Mouse (Mus musculus) left cerebral cortex, postnatal 4 days (tissue): ENCODE measurements around the gene Car5b. TPM values are rescaled to one million over a fixed set of nuclear protein-coding genes. Genes with fewer than 3 reads are reported as not detected.

Source experiments
- DNase-seq: peaks from one replicate; pipeline ENCODE4 v3.0.0-alpha.2; 2022
- intact Hi-C: fragments of 180-260 bp; cut with DNase I; formaldehyde crosslinking; loops from one replicate; pipeline ENCODE4 v1.15.1; 2025
- total RNA-seq, 2 experiments: library from RNA; stranded (reverse); gene quantifications; 2 replicates each; pipeline ENCODE4 v1.2.3; 2021

Gene Car5b
- total RNA-seq, result 1 to 10 TPM; 2.0 to 2.1 TPM

DNA sequence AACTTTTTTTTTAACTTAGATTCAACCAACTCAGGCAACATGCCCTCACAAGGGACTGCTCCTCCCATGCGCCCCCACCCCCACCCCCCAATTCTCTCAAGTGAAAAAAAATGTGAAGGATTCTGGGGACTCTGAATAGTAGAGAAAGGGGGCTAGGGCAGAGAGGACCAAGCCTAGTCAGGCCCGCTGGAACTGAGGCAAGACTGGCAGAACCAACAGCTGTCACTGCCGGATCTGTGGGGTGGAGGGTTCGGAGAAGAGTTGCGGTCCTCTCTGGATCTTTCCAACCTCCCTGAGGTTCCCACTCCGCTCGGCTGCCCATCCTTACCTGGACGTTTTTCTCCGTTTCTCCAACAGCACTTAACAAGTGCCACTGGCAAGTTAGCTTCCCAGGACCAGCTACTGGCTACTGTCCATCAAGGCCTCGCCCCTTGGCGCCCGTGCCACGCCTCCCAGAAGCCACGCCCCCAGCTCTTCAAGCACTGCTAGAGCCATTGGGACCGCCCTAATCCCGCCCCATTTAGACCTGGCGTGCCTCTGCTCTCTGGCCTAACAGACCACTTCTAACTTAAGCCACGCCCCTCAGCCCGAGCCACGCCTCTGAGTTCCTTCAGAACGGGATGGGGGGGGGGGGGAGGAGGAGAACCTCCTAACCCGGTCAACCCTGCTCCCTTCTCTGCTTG is at the start of gene Car5b:
TSS of gene Car5b (minus strand) at position 391 of the 683 bp plus-strand sequence.
- peak; percentile 72 for DNase-seq
- intact Hi-C loops, result no loop called here

DNA sequence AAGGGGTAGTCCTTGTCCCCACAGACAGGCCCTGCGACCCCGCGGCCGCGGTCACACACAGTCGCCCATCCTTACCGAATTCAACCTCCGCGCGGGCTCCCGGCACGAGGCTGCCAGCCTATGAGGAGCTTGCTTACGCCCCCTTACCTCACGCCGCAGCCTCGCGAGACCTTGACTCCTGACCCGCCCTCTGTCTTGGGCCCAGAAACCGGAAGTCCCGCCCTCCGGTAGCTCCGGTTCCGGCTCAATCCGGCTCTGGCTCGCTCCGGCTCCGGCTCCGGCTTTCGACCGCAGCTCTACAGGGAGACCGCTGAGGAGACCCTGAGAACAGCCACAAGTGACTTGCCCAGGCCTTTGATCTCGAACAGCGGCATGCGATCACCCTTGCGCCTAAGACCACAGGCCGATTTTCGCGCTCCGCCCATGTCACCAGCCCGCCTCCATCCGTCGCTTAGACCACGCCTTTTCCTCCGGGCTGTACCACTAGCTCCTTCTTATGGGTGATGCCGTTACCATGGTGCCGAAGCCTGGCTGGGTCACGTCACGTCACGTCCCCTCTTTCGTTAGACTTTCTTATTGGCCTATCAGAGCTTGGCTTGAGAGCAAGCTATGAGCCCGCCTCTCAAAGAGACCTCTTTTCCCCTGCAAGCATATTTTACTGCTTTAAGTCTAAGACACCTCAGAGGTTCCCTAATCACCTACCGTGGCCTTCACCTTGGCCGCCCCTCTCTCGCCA is 48.4 kb upstream of the Car5b start, which contains the start of gene Siah1b:
TSS of gene Siah1b (minus strand) at position 454 of the 736 bp plus-strand sequence.
- DNase-seq, result peak; percentile 92

GRCm38 (mm10) chrX:164068968-164069367 is 41.2 kb upstream of the Car5b start:
- DNase-seq, result no peak
- intact Hi-C loops, result no loop called here

More for the DNA sequence above, 48.4 kb upstream of the Car5b start, which contains the start of gene Siah1b:
- intact Hi-C loops, result no loop called here

- DNase-seq, result peak; percentile 63
- intact Hi-C loops, result no loop called here
Measured at GRCm38 (mm10) chrX:164066185-164066584, 38.4 kb upstream of the Car5b start.

GRCm38 (mm10) chrX:164059070-164059469 is 31.3 kb upstream of the Car5b start:
- DNase-seq, result no peak
- intact Hi-C loops, result no loop called here

DNA sequence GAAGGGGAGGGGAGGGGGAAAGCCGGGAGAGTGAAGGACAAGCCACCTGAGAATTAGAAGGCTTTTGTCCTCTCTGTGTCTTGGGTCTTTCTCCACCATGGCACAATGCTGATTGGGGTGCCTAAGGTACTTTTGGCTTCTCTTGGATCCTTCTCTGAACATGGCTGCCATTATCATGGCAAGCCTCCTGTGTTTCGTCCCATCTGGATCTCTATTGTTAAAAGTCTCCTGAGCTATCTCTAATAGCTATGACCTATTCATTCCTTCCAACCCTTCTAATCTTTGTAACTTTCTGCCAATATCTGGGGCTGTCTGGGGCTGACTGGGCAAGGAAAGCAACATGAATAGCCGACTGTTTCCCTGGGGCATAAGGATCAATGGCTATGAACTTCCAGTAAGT is 30.7 kb upstream of the Car5b start:
- intact Hi-C loops, result no loop called here
- DNase-seq, result no peak

DNA sequence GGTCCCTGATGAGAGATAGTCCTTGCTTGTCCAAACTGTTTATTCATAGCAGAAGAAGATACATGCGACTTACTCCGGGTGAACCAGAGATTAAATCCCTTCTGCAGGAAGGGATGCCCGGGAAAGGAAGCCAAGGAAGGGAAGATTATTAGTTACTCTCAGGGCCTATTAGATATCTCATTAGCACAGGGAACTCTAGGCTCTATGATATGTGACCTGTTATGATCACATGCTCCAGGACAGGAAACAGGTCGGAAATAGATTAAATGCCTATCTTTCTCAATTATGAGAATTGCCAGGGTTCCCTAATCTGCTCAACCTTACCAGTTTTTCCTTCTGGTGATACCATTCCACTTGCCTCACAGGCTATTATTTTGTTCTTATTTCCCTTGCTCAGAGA is 27.9 kb upstream of the Car5b start:
- DNase-seq, result no peak
- intact Hi-C loops, result no loop called here

GRCm38 (mm10) chrX:164046736-164047135 is 18.9 kb upstream of the Car5b start:
- intact Hi-C loops, result no loop called here
- no peak for DNase-seq

DNA sequence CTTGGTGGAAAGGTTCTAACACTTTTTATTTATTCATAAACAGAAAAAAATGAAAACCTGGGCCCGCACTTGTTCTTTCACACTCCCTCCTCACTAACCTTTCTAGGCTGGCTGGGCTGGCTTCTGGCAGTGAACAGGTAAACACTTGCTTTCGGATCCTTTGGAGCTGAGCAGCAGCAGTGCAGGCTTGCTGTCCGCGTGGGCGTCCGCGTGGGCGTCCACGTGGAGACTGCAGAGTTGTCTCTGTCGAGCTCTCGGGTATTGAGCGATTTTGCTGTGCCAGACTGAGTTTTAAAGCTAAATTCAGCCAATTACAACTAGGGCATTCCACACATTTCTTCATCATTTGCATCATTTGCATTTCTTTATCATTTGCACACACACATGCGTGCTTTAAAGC is 14.3 kb upstream of the Car5b start:
- DNase-seq, result no peak
- intact Hi-C loops, result no loop called here

DNA sequence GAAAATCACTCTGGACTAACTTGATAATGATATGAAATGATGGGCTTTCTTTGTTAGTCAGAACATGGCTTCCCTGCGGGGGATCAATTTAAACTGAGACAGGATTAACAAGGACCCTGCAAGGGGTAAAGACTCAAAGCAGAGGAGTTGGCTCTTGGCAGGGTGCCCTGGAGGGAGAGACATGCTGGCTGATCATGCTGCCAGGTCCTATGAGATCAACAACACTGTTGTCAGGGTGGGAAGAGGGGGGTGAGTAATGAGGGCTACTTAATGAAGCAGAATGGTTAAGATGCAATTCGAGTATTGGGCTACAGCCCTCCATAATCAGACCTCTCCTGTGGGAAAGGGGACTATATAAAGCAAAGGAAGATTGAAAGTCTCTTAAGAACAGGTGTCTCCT is 11.1 kb upstream of the Car5b start:
- intact Hi-C loops, result no loop called here
- peak; percentile 66 for DNase-seq

DNA sequence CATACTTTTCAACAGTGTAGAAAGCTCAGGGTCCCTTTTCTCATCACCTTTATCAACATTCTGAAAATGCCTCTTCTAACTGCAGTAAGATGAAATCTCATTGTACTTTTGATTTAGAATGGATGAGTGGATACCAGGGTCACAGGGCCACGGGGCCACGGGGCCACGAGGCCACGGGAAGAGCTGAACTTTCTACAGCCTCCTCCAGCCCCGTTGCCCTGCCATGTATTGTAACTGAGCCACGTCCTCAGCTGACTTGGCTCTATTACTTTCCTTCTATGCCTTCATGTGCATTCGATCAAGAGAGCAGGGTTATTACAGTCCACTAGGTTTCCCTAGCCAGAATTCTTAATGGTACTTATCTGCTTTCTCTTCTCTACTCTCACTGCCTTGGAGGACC is 8.1 kb upstream of the Car5b start:
- DNase-seq, result no peak
- intact Hi-C loops, result no loop called here

DNA sequence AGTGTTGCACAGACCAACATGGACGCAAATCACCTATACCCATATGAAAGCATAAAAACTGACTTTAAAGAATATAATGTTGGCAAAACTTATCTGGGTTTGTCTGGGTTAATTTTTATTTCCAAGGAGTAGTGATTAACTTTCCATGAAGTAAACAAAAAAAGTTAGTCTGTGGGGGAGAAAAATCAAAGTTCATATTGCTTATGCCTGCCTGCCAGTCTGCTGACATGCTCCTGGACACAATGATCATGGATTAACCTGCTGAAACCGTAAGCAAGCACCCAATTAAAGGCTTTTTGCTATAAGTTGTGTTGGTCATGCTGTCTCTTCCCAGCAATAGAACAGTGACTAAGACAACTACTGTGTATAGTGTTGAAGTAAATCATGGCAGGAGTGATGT is 7.6 kb upstream of the Car5b start:
- intact Hi-C loops, result no loop called here
- no peak for DNase-seq

- intact Hi-C loops, result no loop called here
- DNase-seq, result no peak
Measured at GRCm38 (mm10) chrX:164032526-164032925, 4.7 kb upstream of the Car5b start.

DNA sequence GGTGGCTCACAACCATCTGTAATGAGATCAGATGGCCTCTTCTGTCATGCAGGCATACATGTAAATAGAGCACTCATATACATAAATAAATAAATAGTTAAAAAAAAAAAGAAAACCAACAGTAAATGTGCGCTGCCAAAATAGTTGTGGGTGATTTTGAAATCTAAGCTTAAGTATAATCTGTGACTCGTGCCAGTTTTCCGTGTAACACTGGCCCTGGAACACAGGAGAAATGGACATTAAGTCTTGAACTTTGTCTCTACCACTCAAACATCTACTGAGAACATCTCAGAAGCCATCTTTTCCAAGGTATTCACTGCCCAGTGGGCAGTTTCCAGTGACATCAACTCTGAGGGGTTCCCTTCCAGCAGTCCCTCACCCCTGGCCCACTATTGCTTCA is 12.2 kb downstream of the Car5b start:
- DNase-seq, result no peak
- intact Hi-C loops, result no loop called here

DNA sequence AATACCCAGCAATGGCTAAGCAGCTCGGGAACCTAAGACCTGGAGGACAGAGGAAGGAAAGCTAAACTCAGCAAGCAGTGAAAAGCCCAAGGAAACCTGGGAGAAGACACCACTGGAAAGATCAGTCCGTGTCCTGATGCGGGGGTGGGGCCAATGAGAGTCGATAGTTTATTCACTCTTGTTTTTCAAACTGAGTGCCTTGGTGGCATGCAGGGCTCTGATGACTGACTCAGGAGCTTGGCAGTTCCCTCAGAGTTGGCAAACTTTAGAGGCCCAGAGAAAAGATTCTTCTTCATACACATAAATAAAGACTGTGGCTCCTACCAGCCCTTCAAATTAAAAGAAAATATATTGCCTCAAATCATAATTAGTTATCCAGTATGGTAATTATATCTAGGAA is 12.8 kb downstream of the Car5b start:
- intact Hi-C loops, result no loop called here
- no peak for DNase-seq

DNA sequence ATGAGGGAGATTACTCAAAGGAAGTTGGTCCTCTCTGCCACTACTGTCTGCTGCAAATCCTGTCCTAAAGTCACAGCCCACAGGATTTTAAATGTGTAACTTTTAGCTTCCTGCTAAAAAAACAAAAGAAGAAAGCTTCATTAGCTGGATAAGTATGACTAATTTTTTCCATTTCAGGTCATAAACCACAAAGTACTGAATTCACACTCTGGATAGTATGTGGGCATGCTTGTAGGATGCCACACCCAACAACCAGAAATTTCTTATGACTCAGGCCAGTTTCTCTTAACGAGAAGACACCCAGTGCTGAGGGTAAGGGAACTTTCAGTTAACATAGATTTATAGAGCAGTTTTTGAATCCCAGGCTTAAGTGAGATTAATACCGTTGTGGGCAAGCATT is 14.5 kb downstream of the Car5b start:
- no peak for DNase-seq
- intact Hi-C loops, result no loop called here

DNA sequence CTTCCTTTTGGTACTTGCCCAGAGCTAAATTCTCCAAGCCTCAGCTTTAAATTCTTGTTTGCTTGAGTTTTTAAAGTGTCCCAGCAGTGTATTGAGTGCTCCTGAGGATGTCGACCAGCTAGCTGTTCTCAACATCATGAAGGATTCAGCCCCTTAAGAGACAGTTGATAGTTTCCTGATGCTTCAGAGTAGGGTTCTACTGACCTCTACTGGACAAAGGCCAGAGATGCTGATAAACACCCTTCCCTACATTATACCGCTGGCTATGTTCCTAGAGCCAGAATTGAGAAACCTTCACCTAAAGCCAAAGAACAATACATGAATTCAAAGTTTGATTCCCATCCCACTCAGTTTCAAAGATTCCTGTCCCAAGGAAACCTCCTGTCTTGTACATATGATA is 23.0 kb downstream of the Car5b start:
- DNase-seq, result no peak
- intact Hi-C loops, result no loop called here

- DNase-seq, result no peak
- intact Hi-C loops, result no loop called here
Measured at GRCm38 (mm10) chrX:163999848-164000247, 27.9 kb downstream of the Car5b start.

GRCm38 (mm10) chrX:163996754-163997153 is 31.0 kb downstream of the Car5b start:
- no peak for DNase-seq
- intact Hi-C loops, result no loop called here

- intact Hi-C loops, result no loop called here
- no peak for DNase-seq
Measured at GRCm38 (mm10) chrX:163987718-163988374, 40.0 kb downstream of the Car5b start.

DNA sequence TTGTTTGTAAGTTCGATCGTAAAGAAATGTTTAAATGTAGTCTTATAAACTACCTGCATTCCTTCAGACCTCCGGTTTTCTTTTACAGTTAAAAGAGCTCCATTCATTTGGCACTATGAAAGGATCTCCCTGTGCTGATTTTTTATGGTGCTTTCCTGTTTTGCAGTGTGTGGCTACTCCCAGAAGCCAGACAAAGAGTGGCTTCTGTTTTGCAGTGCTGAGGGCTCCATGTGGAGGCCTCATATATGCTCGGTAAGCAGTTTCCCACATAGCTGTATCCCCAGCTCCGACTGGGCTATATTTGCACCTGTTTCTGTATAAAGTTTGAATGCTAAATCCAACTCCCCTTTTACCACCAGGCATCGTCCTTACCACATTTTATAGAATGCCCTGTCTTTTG is 45.7 kb downstream of the Car5b start:
- no peak for DNase-seq
- intact Hi-C loops, result no loop called here

DNA sequence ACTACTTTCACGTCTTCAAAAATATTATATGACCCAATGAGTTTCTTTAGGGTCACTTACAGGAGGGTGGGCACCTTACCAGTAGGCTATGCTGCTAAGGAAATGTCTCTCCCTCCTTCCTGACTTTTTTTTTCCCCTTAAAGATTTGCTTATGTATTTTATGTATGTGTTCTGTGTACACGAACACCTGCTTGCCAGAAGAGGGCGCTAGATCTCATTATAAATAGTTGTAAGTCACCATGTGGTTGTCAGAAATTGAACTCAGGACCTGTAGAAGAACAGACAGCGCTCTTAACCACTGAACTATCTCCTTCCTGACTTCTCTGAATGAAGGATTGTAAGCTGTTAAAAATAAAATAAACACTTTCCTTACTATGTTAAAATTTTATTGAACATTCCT is 46.3 kb downstream of the Car5b start:
- intact Hi-C loops, result no loop called here

More for the DNA sequence above, 46.3 kb downstream of the Car5b start:
- no peak for DNase-seq
